Comparison of ENCODE assay signal across 23 mouse cellular contexts in genomic region chr7:71708209-71708608, GRCm38 (mm10).
"Had no signal": no experiment of that assay in that cellular context is flagged by ENCODE, and none has a peak within 500 bp of the region (broad histone marks: within the 10 kb centered on the region; RNA-seq: fewer than 3 reads in every experiment).

No protein-coding gene starts in this region.

- H3K9ac ChIP-seq: limb, embryonic 13.5 days; liver, embryonic 13.5 days; lung, embryonic 15.5 days; midbrain, embryonic 12.5 days; midbrain, embryonic 15.5 days; neural tube, embryonic 12.5 days; neural tube, embryonic 15.5 days had no signal

- H3K9me3 ChIP-seq: limb, embryonic 10.5 days; limb, embryonic 13.5 days; liver, embryonic 13.5 days; lung, embryonic 15.5 days; megakaryocyte, embryonic 14.5 days; midbrain, embryonic 12.5 days; midbrain, embryonic 15.5 days; neural tube, embryonic 12.5 days; neural tube, embryonic 15.5 days had no signal

- H3K4me1 ChIP-seq: neural tube, embryonic 12.5 days had no signal

- ATAC-seq: intestine, postnatal 0 days; midbrain, embryonic 15.5 days had no signal

- DNase-seq: kidney, adult 2 months; kidney, postnatal 10 days; kidney, postnatal 36 days; liver, embryonic 13.5 days; lung, adult 18-20 months; lung, postnatal 10 days; lung, postnatal 36 days; right cerebral cortex, adult 18-20 months; right cerebral cortex, postnatal 14 days; right cerebral cortex, postnatal 4 days; thymus, adult 2 months; thymus, postnatal 14 days; thymus, postnatal 4 days had no signal

- H3K27me3 ChIP-seq: lung, embryonic 15.5 days; midbrain, embryonic 15.5 days; neural tube, embryonic 12.5 days; neural tube, embryonic 15.5 days had no signal

- H3K4me2 ChIP-seq: limb, embryonic 13.5 days; liver, embryonic 13.5 days; lung, embryonic 15.5 days; midbrain, embryonic 12.5 days; midbrain, embryonic 15.5 days; neural tube, embryonic 12.5 days; neural tube, embryonic 15.5 days had no signal

- H3K4me3 ChIP-seq: limb, embryonic 10.5 days; limb, embryonic 13.5 days; liver, embryonic 13.5 days; lung, embryonic 15.5 days; megakaryocyte, embryonic 14.5 days; midbrain, embryonic 12.5 days; midbrain, embryonic 15.5 days; neural tube, embryonic 12.5 days; neural tube, embryonic 15.5 days had no signal

- H3K36me3 ChIP-seq: limb, embryonic 10.5 days; limb, embryonic 13.5 days; liver, embryonic 13.5 days; lung, embryonic 15.5 days; midbrain, embryonic 12.5 days; midbrain, embryonic 15.5 days; neural tube, embryonic 12.5 days; neural tube, embryonic 15.5 days had no signal

- H3K27ac ChIP-seq: limb, embryonic 10.5 days; limb, embryonic 13.5 days; liver, embryonic 13.5 days; lung, embryonic 15.5 days; midbrain, embryonic 12.5 days; midbrain, embryonic 15.5 days; neural tube, embryonic 12.5 days; neural tube, embryonic 15.5 days; stomach, postnatal 0 days had no signal
